Mouse (Mus musculus) bone marrow macrophage, adult 2 months (primary cell): ENCODE data around the gene Cenpe.

ENCODE experiments used
- CTCF ChIP-seq: IDR thresholded peaks from 2 replicates; pipeline ENCODE4 v1.5.1; 2012; ENCODE audit warnings: low read depth, mild to moderate bottlenecking, low read length, moderate library complexity
- POLR2A ChIP-seq: IDR thresholded peaks from 2 replicates; pipeline ENCODE4 v1.6.1; 2012; ENCODE audit warnings: mild to moderate bottlenecking, low read depth, low read length, borderline replicate concordance

DNA sequence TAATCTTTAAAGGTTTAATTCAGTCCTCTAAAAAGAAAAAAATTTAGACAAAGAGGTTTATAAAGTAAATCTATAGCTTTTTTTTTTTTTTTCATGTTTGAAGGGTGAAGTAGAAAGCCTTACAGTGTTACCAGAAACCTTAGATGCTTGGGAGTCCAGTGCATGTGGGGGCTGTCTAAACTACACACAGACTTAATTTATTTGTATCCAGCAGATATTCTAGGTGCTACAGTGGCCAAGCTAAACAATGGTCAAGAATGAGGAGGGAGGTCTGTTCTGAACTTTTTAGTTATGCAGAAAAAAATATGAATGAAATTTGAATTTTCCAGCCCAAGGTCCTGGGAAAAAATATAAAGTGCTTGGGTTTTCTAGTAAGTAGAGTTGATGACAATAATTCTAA lies 42.4 kb downstream of the Cenpe start:
- no peak for TF ChIP-seq POLR2A
- TF ChIP-seq CTCF: no peak
